Mouse (Mus musculus): ENCODE data around the gene Slc35e2. TPM values are rescaled to one million over a fixed set of nuclear protein-coding genes. Genes with fewer than 3 reads are reported as not detected.

The Slc35e2 gene
- 7.7 and 8.5 TPM in 2 replicates for polyA plus RNA-seq (2014; fragmentation: Nextera tagmentation; extraction: Ambion mirVana)

DNA sequence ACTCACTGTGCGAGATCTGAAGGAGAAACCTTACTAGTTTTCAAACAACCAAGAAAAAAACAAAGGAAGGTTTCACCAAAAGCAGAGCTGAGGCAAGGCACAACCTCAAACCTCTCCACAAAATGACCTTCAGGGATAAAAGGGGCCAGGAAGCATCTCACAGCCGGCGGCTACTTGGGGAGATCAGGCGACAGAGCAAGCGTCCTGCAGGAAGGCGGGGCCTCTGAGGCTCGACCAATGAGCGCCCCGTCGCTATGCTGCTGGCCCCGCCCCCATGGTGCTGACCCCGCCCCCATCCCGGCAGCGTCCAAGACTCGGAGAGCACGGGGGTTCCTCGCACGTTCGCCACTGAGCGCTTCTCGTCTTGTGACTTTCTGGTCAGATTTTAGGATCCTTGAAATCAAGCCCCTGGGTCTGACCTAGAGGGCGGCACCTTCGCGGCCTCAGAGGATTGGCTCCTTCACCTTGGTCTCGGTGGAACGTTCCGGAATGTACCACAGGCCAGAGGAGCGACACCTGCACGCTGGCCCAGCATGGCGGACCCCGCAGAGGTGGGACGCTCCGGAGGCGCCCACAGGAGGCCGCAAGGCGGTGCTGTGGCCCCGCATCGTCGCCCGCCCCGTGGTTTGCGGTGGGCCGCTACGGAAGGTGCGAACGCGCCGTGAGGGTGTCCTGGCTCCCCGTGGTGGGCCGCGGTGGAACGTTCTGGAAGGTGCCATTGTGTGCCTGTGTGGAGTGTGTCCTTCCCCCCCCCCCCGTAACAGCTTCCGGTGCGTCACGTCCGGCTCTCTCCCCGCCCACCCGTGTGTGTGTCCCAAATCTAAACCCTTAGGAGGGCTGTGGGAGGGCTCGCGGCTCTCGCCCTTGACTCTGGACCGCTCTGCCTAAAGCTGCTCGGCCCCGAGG, at the start of gene Slc35e2:
Slc35e2 (plus strand) TSS at position 326 of the 906 bp plus-strand sequence.
- Histone ChIP-seq H3K4me1 (ENCODE audit: control insufficient read depth in 2 of 2, insufficient read depth in 2 of 2, low read length in 2 of 2) (peaks cover 0 to 11% of the 10 kb centered on the region in 2 experiments; a peak in 2 of 4 replicates), H3K4me3 (ENCODE audit: control insufficient read depth in 1 of 2, insufficient read depth in 1 of 2, low read depth in 1 of 2, low read length in 2 of 2) (peak within 1 kb of the TSS; percentile 97), H3K27me3 (ENCODE audit: control insufficient read depth, insufficient read depth, low read length) (no peaks in the 10 kb centered on the region), H3K4me2 (ENCODE audit: low read length) (peak within 1 kb of the TSS; percentile 93), H3K27ac (replicated peaks in 1 of 2; ENCODE audit: control insufficient read depth in 1 of 2, insufficient read depth in 1 of 2, low read depth in 2 of 2, low read length in 2 of 2) (peak within 1 kb of the TSS; percentile 98 to 99), H3K9ac (ENCODE audit: low read length) (peak within 1 kb of the TSS; percentile 94), H3K9me3 (ENCODE audit: control insufficient read depth, low read length) (no peaks in the 10 kb centered on the region), H3K36me3 (ENCODE audit: control insufficient read depth, insufficient read depth, low read length) (peaks cover 27% of the 10 kb centered on the region)
- WGBS, result under 1% methylated on average over 65 of the region's 65 CpGs
- ATAC-seq (ENCODE audit: insufficient number of reproducible peaks, insufficient read depth, low FRiP score, low read depth), result peak; percentile 94

DNA sequence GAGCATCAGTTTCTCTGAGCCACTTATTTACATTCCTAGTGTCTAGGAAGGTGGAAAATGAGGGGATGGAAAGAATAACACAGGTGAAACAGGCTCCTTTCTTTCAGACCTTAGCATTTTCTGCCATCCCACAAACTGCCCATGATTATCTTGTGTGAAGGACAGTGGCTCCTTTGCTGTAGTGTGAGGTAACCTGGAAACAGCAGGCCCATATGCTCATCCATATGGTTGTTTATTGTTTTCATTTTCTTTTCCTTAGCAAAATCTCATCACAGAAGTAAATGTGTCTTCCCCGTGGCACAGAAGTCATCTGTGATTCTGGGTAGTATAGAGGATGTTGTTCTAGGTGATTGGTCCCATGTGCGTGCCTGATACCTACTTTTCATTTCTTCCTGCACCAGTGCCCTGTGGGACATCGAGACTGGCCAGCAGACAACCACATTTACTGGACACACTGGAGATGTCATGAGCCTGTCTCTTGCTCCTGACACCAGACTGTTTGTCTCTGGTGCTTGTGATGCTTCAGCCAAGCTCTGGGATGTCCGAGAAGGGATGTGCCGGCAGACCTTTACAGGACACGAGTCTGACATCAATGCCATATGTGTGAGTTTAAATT, 48.2 kb upstream of the Slc35e2 start:
- Histone ChIP-seq H3K9ac (ENCODE audit: low read length) (no peak overlapping the region), H3K4me3 (ENCODE audit: control insufficient read depth in 1 of 2, insufficient read depth in 1 of 2, low read depth in 1 of 2, low read length in 2 of 2) (no peak overlapping the region), H3K27me3 (ENCODE audit: control insufficient read depth, insufficient read depth, low read length) (no peaks in the 10 kb centered on the region), H3K4me2 (ENCODE audit: low read length) (no peak overlapping the region), H3K27ac (replicated peaks in 1 of 2; ENCODE audit: control insufficient read depth in 1 of 2, insufficient read depth in 1 of 2, low read depth in 2 of 2, low read length in 2 of 2) (no peak overlapping the region), H3K4me1 (ENCODE audit: control insufficient read depth in 2 of 2, insufficient read depth in 2 of 2, low read length in 2 of 2) (no peaks in the 10 kb centered on the region), H3K9me3 (ENCODE audit: control insufficient read depth, low read length) (no peaks in the 10 kb centered on the region), H3K36me3 (ENCODE audit: control insufficient read depth, insufficient read depth, low read length) (peaks cover 99% of the 10 kb centered on the region)
- 90% methylated on average over 6 of the region's 6 CpGs for WGBS
- ATAC-seq (ENCODE audit: insufficient number of reproducible peaks, insufficient read depth, low FRiP score, low read depth), result no peak

DNA sequence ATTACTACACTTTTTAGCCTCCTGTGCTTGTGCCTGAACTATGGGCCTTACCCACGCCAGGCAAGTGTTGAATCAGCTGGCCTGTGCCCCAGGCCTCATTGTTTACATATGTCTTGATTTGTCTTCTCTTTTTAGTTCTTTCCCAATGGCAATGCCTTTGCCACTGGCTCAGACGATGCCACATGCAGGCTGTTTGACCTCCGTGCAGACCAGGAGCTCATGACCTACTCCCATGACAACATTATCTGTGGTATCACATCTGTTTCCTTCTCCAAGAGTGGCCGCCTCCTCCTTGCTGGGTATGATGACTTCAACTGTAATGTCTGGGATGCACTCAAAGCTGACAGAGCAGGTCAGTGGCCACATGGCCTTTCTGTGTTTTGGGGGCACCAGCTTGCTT, 46.3 kb upstream of the Slc35e2 start:
- Histone ChIP-seq H3K27me3 (ENCODE audit: control insufficient read depth, insufficient read depth, low read length) (no peaks in the 10 kb centered on the region), H3K4me2 (ENCODE audit: low read length) (no peak overlapping the region), H3K9me3 (ENCODE audit: control insufficient read depth, low read length) (no peaks in the 10 kb centered on the region), H3K27ac (replicated peaks in 1 of 2; ENCODE audit: control insufficient read depth in 1 of 2, insufficient read depth in 1 of 2, low read depth in 2 of 2, low read length in 2 of 2) (no peak overlapping the region), H3K4me3 (ENCODE audit: control insufficient read depth in 1 of 2, insufficient read depth in 1 of 2, low read depth in 1 of 2, low read length in 2 of 2) (no peak overlapping the region), H3K9ac (ENCODE audit: low read length) (no peak overlapping the region), H3K36me3 (ENCODE audit: control insufficient read depth, insufficient read depth, low read length) (peaks cover 100% of the 10 kb centered on the region), H3K4me1 (ENCODE audit: control insufficient read depth in 2 of 2, insufficient read depth in 2 of 2, low read length in 2 of 2) (peaks cover 0 to 8% of the 10 kb centered on the region in 2 experiments; a peak in 2 of 4 replicates)
- no peak for ATAC-seq (ENCODE audit: insufficient number of reproducible peaks, insufficient read depth, low FRiP score, low read depth)
- WGBS, result 62% methylated on average over 4 of the region's 4 CpGs

DNA sequence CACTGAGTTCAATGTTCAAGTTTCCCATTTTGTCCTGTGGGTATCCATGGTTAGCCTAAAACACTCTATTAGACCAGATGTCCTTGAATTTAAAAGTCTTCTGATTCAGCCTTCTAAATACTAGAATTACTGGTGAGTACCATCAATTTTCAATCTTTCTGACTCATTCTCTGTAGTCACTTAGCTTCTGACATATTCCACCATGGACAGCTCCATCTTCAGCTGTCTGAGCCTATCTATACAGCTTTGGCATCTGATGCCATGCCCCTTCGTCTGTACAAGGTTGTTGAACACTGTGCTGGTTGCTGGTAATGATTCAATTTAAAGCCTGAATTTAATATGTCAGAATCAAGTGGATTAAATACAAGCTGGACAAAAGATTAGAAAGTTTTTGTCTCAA, 45.8 kb upstream of the Slc35e2 start:
- Histone ChIP-seq H3K4me2 (ENCODE audit: low read length) (no peak overlapping the region), H3K4me1 (ENCODE audit: control insufficient read depth in 2 of 2, insufficient read depth in 2 of 2, low read length in 2 of 2) (peaks cover under 1 to 14% of the 10 kb centered on the region in 2 experiments; a peak in 3 of 4 replicates), H3K4me3 (ENCODE audit: control insufficient read depth in 1 of 2, insufficient read depth in 1 of 2, low read depth in 1 of 2, low read length in 2 of 2) (no peak overlapping the region), H3K36me3 (ENCODE audit: control insufficient read depth, insufficient read depth, low read length) (peaks cover 100% of the 10 kb centered on the region), H3K27ac (replicated peaks in 1 of 2; ENCODE audit: control insufficient read depth in 1 of 2, insufficient read depth in 1 of 2, low read depth in 2 of 2, low read length in 2 of 2) (no peak overlapping the region), H3K27me3 (ENCODE audit: control insufficient read depth, insufficient read depth, low read length) (no peaks in the 10 kb centered on the region), H3K9me3 (ENCODE audit: control insufficient read depth, low read length) (no peaks in the 10 kb centered on the region), H3K9ac (ENCODE audit: low read length) (no peak overlapping the region)
- no peak for ATAC-seq (ENCODE audit: insufficient number of reproducible peaks, insufficient read depth, low FRiP score, low read depth)
- WGBS, result 59% methylated on average over 1 of the region's 1 CpGs

DNA sequence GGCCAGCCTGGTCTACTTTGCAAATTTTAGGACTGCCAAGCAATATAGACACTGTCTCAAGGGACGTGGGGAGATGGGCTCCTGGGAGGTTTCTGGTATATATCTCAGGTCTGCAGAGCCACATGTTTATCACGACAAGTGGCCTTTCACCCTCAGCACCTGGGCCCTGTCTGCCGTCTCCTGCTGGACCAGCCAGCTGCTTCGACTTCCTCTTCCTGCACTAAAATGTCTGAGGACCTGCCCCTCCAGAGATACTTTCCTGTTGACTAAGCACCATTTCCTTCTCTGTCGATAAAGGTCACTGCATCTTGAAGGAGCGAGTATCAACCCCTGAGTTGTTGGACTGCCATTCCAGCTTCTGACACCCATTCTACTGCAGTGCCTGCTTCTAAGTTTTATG, 41.8 kb upstream of the Slc35e2 start:
- ATAC-seq (ENCODE audit: insufficient number of reproducible peaks, insufficient read depth, low FRiP score, low read depth), result no peak
- peaks cover 69% of the 10 kb centered on the region for H3K36me3 ChIP-seq (ENCODE audit: control insufficient read depth, insufficient read depth, low read length)

DNA sequence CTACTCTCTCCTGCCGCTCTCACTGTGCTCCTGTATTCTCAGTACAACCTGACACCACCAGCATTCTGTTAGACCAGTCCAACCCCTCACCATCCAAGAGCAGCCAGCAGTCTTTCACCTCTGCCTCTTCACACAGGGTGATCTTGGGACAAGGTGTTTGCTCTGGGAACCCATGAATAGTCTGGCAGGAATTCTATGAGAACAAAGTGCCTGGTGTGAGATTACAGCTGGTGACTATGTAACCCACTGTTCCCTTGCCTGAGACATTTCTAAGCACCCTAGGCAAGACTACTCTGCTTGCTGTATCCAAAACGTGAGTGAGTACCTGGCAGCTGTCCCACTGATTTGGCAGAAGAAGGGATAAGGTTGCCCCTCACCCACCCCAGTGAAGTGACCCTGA, 40.3 kb upstream of the Slc35e2 start:
- Histone ChIP-seq H3K4me2 (ENCODE audit: low read length) (no peak overlapping the region), H3K27me3 (ENCODE audit: control insufficient read depth, insufficient read depth, low read length) (no peaks in the 10 kb centered on the region), H3K9ac (ENCODE audit: low read length) (no peak overlapping the region; the same call in 1 of the 2 replicates), H3K4me3 (ENCODE audit: control insufficient read depth in 1 of 2, insufficient read depth in 1 of 2, low read depth in 1 of 2, low read length in 2 of 2) (no peak overlapping the region), H3K36me3 (ENCODE audit: control insufficient read depth, insufficient read depth, low read length) (peaks cover 55% of the 10 kb centered on the region), H3K4me1 (ENCODE audit: control insufficient read depth in 2 of 2, insufficient read depth in 2 of 2, low read length in 2 of 2) (peaks cover 29 to 47% of the 10 kb centered on the region in 2 experiments), H3K27ac (replicated peaks in 1 of 2; ENCODE audit: control insufficient read depth in 1 of 2, insufficient read depth in 1 of 2, low read depth in 2 of 2, low read length in 2 of 2) (peak overlapping the region; percentile 23 to 92), H3K9me3 (ENCODE audit: control insufficient read depth, low read length) (no peaks in the 10 kb centered on the region)
- no peak for ATAC-seq (ENCODE audit: insufficient number of reproducible peaks, insufficient read depth, low FRiP score, low read depth)
- 31% methylated on average over 2 of the region's 2 CpGs for WGBS

More for the DNA sequence above, 41.8 kb upstream of the Slc35e2 start:
- H3K9me3 ChIP-seq (ENCODE audit: control insufficient read depth, low read length), result no peaks in the 10 kb centered on the region
- H3K4me3 ChIP-seq (ENCODE audit: control insufficient read depth in 1 of 2, insufficient read depth in 1 of 2, low read depth in 1 of 2, low read length in 2 of 2), result no peak overlapping the region
- no peak overlapping the region for H3K4me2 ChIP-seq (ENCODE audit: low read length)
- H3K27ac ChIP-seq (replicated peaks in 1 of 2; ENCODE audit: control insufficient read depth in 1 of 2, insufficient read depth in 1 of 2, low read depth in 2 of 2, low read length in 2 of 2), result no peak overlapping the region
- no peaks in the 10 kb centered on the region for H3K27me3 ChIP-seq (ENCODE audit: control insufficient read depth, insufficient read depth, low read length)
- peaks cover 26 to 39% of the 10 kb centered on the region in 2 experiments for H3K4me1 ChIP-seq (ENCODE audit: control insufficient read depth in 2 of 2, insufficient read depth in 2 of 2, low read length in 2 of 2)
- H3K9ac ChIP-seq (ENCODE audit: low read length), result no peak overlapping the region
- 63% methylated on average over 6 of the region's 6 CpGs for WGBS

DNA sequence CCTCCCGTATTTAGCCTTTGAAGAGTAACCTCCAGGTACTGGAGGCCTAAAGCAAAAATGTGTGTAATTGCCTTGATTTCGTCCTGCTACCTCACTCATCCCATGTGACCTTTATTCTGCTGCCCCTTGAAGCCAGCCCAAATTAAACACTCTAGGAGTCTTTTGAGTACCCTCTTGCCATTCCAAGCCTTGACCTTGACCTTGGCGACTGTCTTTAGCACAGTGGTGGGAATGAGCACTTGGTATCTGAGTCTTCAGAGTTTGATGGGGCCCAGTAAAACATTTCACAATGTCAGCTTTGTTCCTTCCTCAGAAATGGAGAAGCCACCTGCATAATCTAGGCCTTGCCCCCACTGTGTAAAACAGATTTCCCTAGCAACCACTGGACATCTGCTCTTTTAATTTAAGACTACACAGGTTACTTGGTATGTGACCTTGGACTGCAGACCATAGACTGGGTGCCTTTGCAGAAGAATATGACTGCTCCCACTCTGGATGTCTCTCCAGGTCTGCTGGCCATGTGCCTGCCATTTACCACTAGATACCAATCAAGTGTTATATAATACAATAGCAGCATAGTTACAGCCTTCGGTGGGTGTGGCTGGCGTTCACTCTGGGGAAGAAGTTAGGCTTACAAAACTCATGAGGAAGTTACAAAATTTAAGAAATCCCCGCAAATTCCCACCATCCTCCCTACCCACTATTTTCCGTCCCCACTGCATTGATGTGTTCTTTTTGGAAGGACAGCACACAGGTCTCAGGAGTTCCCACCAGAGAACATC, 39.4 kb upstream of the Slc35e2 start, which contains the start of gene Nadk:
Nadk (plus strand) TSS at position 718 of the 782 bp plus-strand sequence.
- peak within 1 kb of the TSS; percentile 94 for H3K4me2 ChIP-seq (ENCODE audit: low read length)
- H3K9ac ChIP-seq (ENCODE audit: low read length), result peak within 1 kb of the TSS; percentile 64
- peaks cover 48% of the 10 kb centered on the region for H3K36me3 ChIP-seq (ENCODE audit: control insufficient read depth, insufficient read depth, low read length)
- H3K4me1 ChIP-seq (ENCODE audit: control insufficient read depth in 2 of 2, insufficient read depth in 2 of 2, low read length in 2 of 2), result peaks cover 29 to 54% of the 10 kb centered on the region in 2 experiments
- H3K4me3 ChIP-seq (ENCODE audit: control insufficient read depth in 1 of 2, insufficient read depth in 1 of 2, low read depth in 1 of 2, low read length in 2 of 2), result peak within 1 kb of the TSS; percentile 36 to 78
- no peaks in the 10 kb centered on the region for H3K9me3 ChIP-seq (ENCODE audit: control insufficient read depth, low read length)
- no peaks in the 10 kb centered on the region for H3K27me3 ChIP-seq (ENCODE audit: control insufficient read depth, insufficient read depth, low read length)
- 73% methylated on average over 7 of the region's 7 CpGs for WGBS
- no peak for ATAC-seq (ENCODE audit: insufficient number of reproducible peaks, insufficient read depth, low FRiP score, low read depth)
- H3K27ac ChIP-seq (replicated peaks in 1 of 2; ENCODE audit: control insufficient read depth in 1 of 2, insufficient read depth in 1 of 2, low read depth in 2 of 2, low read length in 2 of 2), result peak within 1 kb of the TSS; percentile 78 to 92

Measured in heart, embryonic 14.5 days (tissue).